Mouse (Mus musculus) lung, postnatal 14 days (tissue): ENCODE results near the gene Slc17a7.
A peak's percentile ranks its signal among the peaks of the same experiment; 100 is the strongest.
"Not testable (repeated sequence)": the region's sequence is repeated elsewhere in the genome, so short reads cannot be mapped to it uniquely, and the experiment has no call there.

Experiments
- DNase-seq: peaks from one replicate; pipeline ENCODE4 v3.0.0; 2021

Gene Slc17a7

GRCm38 (mm10) chr7:45133446-45134159 lies 30.1 kb upstream of the Slc17a7 start:
- no peak for DNase-seq

DNA sequence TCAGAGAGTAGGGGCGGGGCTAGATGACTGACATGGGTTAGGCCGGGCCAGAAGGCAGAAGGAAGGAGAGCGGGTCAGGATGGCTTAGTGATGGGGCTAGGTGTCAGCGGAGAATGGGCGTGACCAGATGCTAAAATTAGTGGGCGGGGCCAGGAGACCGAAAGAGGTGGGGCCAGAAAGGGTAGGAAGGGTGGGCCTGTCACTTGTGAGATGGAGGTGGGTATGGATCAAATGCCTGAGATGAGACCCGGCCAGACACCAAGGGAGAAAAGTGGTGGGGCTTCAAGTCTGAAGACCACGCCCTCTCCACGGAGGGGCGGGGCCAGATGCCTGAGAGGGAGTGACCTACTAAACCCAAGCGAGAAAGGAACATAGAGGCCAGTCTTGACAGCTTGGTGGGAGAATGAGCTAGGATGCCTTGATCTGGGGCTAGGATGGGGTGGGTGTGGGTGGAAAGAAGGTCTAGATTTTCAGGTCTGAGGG lies 29.2 kb upstream of the Slc17a7 start:
- peak; percentile 25 for DNase-seq

DNA sequence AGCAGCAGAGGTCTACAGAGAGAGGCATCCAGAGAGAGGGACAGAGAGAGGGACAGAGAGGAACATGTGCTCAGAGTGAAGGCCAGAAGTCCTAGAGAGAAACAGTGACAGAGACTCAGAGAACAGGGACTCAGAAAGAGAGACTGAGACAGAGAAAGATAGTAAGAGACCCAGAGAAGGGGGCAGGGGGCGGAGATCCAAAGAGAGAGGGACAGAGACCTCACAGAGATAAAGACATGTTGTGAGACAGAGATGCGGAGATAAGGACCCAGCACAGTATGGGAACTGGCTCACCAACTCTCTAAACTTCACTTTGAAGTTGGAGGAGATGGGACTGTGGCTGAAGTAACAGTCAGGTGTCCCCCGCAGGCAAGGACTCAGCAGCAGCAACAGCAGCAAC lies 28.4 kb upstream of the Slc17a7 start:
- DNase-seq = no peak

GRCm38 (mm10) chr7:45135993-45136567 lies 27.7 kb upstream of the Slc17a7 start, which contains the start of the genes Gm45713 and Flt3l:
Gene Gm45713 (minus strand): TSS chr7:45136231.
Gene Flt3l (minus strand): TSS chr7:45136432.
- peak; percentile 97 for DNase-seq

DNA sequence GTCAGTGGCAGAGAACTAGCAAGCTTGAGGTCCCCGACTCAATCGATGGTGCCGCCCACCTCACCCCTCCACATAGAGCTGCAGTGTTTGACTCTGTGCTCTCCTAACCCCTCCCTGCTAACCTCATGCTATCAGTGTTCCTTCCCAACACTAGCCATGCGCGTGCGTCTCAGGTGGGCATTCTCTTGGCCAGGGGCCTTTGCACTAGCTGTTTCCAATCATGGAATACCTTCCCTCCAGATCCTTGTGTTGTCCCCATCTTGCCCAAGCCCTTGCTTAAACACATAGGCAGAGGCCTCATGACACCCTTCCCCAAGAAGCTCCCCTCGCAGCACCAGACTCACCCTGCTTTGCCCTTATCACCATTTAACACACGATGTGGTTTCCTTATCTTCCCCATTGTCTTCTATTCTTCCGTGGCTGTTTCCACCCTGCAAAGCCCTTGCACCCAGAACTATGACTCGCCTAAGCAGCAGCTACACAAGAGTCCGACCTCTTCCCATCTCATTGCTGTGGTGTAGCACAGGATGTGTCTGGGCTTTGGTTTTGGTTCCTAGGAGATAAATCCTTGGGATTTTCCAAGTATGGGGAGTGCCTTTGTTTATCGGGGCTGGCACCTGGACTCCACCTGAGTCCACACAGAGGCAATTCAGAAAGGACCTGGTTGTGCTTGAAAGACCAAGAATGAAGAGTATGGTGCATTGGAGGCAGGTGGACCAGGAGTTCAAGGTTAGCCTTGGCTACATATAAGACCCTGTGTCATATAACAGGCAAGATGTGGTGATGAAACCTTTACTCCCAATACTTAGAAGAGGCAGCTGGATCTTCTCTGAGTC lies 26.4 kb upstream of the Slc17a7 start:
- no peak for DNase-seq

GRCm38 (mm10) chr7:45138403-45138802 lies 25.3 kb upstream of the Slc17a7 start:
- no peak for DNase-seq

- DNase-seq = no peak
These were observed 23.6 kb upstream of the Slc17a7 start for GRCm38 (mm10) chr7:45139904-45140723.

- DNase-seq = no peak
These were observed 22.4 kb upstream of the Slc17a7 start for GRCm38 (mm10) chr7:45141319-45141718.

DNA sequence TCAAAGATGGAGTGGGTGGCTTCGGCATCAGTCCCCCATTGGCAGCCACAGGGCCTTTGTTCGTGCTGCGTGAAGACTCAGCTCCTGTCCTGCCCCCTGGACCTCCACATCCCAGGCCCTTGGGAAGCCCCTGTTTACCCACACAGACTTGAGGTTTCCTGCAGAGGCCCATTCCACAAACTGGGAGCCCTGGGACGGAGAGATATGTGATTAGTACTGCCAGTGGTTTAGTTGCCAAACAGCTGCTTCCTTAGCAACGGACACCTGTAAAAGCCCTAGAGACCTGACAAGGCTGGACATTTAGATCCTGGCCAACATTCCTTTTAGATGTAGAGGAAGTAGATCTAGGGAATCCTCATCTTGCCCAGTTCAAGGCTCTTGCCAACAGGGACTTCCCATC lies 21.8 kb upstream of the Slc17a7 start:
- no peak for DNase-seq

- no peak for DNase-seq
These were observed 19.2 kb upstream of the Slc17a7 start for GRCm38 (mm10) chr7:45144368-45145174.

- no peak for DNase-seq
These were observed 18.3 kb upstream of the Slc17a7 start for GRCm38 (mm10) chr7:45145460-45145859.

DNA sequence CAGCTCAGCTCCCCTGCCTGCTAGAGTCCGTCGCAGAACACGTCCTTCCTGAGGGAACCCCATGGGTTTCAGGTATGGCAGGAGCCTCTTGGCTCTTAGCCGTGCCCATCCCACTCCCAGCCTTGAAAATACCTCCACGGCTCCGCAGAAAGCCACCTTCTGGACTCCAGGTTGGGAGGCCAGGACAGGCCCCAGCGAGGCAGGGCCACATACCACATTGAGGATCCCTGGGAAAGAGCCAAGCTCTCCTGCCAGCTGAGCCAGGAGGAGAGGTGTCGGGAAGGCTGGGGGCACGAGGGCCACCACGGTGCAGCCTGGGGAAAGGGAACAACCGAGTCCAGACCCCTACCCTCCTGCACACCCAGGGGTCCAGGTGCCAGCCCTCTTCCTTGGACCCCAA lies 16.5 kb upstream of the Slc17a7 start:
- DNase-seq = no peak

- DNase-seq = no peak
These were observed 15.8 kb upstream of the Slc17a7 start for GRCm38 (mm10) chr7:45147899-45148298.

DNA sequence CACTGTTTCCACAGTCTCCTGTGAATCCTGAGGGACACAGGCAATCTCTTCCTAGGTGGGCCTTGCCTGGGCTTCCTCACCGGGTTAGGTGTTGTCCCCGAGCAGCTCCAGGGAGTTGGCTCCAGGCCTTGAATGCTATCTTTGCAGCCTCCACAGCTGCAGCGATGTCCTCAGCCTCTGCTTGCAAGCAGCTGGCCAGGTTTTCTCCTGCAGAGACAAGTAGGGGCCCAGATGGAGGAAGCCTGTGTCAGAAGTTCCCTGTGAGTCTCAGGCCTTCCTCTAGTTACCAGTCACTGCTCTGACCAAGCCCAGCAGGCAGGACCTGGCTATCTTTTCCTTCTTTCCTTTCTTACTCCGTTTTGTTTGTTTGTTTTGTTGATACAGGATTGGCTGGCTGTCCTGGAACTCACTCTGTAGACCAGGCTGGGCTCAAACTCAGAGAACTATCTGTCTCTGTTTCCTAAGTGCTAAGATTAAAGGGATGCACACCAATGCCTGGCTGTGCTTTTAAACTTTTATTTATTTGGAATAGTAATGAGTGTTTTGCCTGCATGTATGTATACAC lies 15.1 kb upstream of the Slc17a7 start:
- DNase-seq = no peak

DNA sequence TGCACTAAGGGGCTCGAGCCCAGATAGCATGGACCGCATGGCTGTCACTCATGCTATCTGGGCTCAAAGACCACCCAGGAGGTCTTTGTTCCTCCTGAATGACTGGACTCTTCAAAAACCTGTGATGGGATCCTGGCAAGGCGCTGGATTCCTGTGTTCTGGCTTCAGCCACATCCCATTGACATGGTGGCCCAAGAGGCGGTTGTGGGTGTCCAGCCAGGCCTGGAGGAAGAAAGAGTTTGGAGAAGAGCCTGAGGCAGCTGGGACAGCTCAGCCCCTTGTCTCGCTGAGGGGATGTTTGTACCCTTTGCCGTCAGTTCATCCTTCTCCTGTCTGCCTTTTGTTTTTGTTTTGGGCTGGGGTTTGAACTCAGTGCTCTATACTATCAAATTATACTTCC lies 14.2 kb upstream of the Slc17a7 start:
- peak; percentile 54 for DNase-seq

DNA sequence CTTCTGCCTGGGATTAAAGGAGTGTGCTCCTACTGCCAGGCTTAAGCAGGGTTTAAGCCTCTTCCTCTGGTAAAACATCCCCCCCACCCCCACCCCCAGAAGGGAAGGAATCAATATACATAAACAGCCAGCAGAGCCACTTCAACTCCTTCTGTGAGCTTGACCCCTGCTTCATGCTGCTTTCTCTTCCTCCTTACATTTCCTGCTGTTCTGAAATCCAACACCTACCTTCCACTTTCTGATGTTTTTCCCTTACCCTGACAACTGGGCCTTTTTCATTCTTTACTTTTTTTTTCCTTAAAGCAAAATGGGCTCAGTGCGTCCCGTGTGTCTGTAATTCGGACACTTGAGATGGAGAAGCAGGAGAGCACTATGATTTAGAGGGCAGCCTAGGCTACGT lies 13.4 kb upstream of the Slc17a7 start:
- no peak for DNase-seq

DNA sequence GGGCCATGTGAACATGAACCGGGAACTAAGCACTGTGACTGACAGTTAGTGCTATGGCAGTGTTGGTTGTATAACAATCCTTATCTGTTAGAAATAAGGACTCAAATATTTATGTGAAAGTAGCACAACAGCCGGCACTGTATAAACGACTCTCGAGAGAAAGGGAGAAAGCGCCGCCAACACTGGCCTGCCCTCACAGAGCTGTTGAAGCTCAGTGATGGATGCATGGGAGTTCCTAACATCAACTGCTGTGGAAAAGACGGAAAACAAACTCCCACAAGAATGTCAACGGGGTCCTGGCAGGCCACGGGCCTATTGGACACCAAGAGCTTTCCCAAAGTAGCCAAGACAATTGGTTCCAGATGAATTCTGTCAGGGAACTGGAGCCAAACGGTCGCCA lies 12.4 kb upstream of the Slc17a7 start:
- DNase-seq = peak; percentile 64

DNA sequence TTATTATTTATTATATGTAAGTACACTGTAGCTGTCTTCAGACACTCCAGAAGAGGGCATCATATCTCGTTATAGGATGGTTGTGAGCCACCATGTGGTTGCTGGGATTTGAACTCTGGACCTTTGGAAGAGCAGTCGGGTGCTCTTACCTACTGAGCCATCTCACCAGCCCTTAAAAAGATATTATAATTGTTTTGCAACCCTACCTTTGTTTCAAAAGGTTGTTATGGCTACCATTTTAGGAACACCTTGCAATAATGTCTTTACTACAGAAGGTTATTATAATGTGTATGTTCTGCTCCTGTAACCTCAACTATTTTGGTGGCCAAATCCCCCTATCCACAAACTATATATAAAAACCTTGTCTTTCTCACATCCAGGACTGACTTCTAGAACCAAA lies 10.7 kb upstream of the Slc17a7 start:
- DNase-seq = not testable (repeated sequence)

- DNase-seq = no peak
These were observed 10.2 kb upstream of the Slc17a7 start for GRCm38 (mm10) chr7:45153586-45153985.

- peak; percentile 97 for DNase-seq
These were observed 9.4 kb upstream of the Slc17a7 start, which contains the start of the genes Pih1d1 and Aldh16a1 for GRCm38 (mm10) chr7:45154096-45154992. Gene Pih1d1 (plus strand): TSS chr7:45154303. Gene Aldh16a1 (minus strand): TSS chr7:45154584.
